Mouse (Mus musculus): Measurements from ENCODE around the gene Ubxn2a.

- TF ChIP-seq CTCF (IDR thresholded peaks at IDR 0.05; ENCODE audit: low read depth) (peak; percentile 100), EP300 (IDR thresholded peaks at IDR 0.05; ENCODE audit: low read depth) (no peak)
These were observed 9.7 kb upstream of the Ubxn2a start, which contains the start of gene Atad2b for GRCm38 (mm10) chr12:4916994-4917804.
